Mouse (Mus musculus) adrenal gland, adult 10 weeks (tissue): Measurements from ENCODE around the gene Emc4. TPM values are rescaled to one million over a fixed set of nuclear protein-coding genes. Genes with fewer than 3 reads are reported as not detected.

Experiments used
- polyA plus RNA-seq: library from polyadenylated mRNA; stranded (reverse); fragments of 350-450 nt; fragmentation: Illumina TruSeq; extraction: RNeasy Lipid Tissue Mini Kit (QIAGEN cat#74804); gene quantifications from one replicate; pipeline ENCODE4 v1.2.3, GENCODE M21; 2014; ENCODE audit warnings: low read depth, low replicate concordance

The Emc4 gene
- 100.0 TPM for polyA plus RNA-seq

DNA sequence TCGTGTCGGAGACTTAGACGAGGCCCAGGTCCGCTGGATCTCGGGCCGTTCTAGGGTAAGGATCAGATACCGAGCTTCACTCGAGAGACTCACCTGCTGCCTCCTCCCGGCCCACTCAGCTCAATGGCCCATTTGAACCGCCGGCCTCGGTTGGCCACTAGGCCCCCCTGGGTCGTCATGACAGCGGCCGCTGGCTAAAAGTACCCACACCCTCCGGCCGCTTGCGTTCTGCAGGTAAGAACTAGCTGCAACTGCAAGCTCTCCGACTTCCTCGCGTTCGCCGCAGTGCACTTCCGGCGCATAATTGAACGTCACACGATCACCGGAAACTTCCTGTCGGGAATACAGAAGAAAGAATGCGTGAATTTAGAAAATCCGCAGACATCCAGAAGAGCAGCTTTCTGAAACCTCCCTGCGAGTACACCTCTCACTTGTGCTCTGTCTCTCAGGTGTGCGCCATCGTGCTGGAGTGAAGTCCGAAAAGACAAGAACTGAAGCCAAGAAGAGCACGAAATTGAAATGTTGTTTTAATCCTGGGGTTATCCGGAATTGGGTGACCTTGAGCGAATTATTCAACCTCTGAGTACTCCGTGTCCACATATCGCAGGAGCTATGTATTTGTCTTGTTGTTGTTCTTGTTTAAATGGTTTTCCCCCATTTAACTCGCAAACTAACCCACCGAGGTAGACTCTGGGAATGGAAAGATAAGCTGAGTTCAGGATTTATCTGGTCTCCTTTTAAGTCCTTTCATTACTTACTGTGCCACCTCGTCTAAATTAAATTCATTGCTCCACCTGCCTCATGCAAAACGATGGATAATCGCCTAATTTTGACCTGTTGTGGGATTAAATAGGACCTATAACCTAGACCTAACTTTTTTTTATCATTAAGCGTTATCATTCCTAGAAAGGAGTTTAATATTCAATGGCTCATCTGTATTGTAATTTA lies at the start of gene Emc4:
TSS of gene Emc4 (minus strand) at position 302 of the 948 bp plus-strand sequence.

DNA sequence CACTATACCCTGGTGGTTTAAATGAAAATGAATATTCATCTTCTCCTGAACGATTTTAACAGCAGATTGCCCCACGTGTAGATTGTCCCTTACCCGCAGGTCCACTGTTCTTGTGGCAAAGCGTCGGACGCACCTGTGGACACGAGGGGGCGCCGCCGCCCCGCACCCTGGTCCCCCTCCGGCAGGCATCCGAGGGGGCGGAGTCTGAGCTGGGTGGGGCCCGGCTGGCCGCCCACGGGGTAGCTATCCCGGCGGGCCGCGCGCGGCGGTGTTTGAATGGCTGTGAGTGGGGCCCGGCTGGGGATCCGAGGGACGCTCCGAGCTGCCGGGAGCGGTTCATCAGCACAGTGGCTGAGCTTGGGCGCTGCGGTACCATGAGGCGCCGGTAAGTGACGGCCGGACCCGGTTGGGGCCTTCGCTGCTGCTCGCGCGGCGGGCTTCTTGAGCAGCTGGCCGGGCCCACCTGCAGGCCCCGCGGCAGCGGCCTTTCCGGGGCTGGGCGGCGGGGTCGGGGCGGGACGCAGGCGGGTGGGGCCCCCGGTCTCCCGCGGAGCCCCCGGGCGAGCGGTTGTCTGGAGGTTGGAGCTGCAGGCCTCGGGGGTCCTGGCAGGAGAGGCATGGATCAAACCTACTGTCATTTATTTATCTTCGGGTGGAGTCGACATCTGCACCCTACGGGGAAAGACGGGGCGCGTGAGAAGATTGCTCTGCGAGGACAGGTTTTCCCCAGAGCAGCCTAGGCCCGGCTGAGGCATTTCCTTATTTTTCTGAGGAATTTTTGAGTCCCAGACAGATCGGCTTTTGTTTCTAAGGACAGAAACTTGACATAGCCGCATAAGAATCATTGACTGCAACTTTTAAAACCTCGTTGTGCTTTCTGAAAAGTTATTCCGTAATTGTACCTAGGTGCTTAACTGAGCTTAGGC lies 11.4 kb upstream of the Emc4 start, which contains the start of gene Katnbl1:
TSS of gene Katnbl1 (plus strand) at position 239 of the 926 bp plus-strand sequence.

Other genes starting within 250 kb of the Emc4 start
- not detected for gene Olfr1316, start 233.1 kb downstream of the Emc4 start, polyA plus RNA-seq
- gene Olfr1317, start 227.7 kb downstream of the Emc4 start, polyA plus RNA-seq: not detected
- not detected for gene Olfr1318, start 213.8 kb downstream of the Emc4 start, polyA plus RNA-seq
- gene Lpcat4, start 128.6 kb downstream of the Emc4 start, polyA plus RNA-seq: not detected
- gene Nutm1, start 108.7 kb downstream of the Emc4 start, polyA plus RNA-seq: not detected
- gene Nop10, start 106.1 kb downstream of the Emc4 start, polyA plus RNA-seq: 59.7 TPM
- gene Slc12a6, start 102.2 kb downstream of the Emc4 start, polyA plus RNA-seq: 55.3 TPM
- gene Gm21985, start 101.7 kb downstream of the Emc4 start, polyA plus RNA-seq: 4.4 TPM
- 55.7 TPM for gene Katnbl1, start 11.2 kb upstream of the Emc4 start, polyA plus RNA-seq
- gene Emc7, start 87.0 kb upstream of the Emc4 start, polyA plus RNA-seq: 97.9 TPM
- gene Chrm5, start 112.7 kb upstream of the Emc4 start, polyA plus RNA-seq: not detected
- gene Aven, start 124.9 kb upstream of the Emc4 start, polyA plus RNA-seq: 7.1 TPM